Mouse (Mus musculus) CD4-positive helper T cell, adult 2 months (primary cell): ENCODE measurements around the gene Ak1.

Experiments
- DNase-seq: peaks from one replicate; pipeline ENCODE4 v3.0.0-alpha.2; 2012; ENCODE audit warnings: low read depth, missing footprints, low spot score

Gene Ak1

DNA sequence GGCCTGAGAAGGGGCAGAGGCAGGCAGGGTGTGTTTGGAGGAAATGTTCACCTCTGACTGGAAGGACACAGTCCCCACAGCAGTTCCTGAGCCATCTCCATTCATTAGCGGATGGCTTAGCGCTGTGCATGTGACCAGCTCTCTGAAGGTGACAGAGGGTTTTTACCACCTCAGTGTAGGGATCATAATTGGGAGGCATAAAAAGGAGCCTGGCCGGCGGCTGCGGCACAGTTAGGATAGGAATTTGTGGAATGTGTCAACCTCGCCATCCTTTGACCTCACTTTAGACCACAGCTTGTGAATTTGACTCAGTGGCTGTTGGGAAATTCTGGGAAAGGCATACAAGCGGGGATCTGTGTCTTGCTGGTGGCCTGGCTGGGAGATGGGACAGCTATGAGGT is 32.2 kb downstream of the Ak1 start:
- DNase-seq, result no peak

- DNase-seq, result no peak
Observed at GRCm38 (mm10) chr2:32654743-32655393, 33.3 kb downstream of the Ak1 start.

GRCm38 (mm10) chr2:32655394-32655744 is 33.8 kb downstream of the Ak1 start:
- DNase-seq, result no peak

DNA sequence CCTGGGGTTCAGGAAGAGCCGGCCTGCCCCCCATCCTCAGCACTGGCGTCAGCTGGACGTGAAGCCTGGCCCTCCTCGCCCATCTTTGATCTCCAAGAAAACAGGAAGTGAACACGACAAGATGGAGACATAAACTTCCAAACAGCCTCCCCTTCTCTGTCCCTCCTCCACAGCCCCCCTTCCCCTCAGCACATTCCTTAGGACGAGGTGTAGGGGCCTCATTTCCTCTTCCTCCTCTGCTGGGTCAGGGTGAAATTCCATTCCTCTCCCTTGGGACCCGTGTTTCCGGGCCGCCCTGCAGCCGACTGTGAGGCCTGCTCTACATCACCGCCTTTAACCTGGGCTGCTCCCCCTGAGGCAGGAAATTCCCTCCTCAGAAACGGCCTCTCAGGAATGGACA is 34.3 kb downstream of the Ak1 start:
- DNase-seq, result no peak

GRCm38 (mm10) chr2:32658873-32659272 is 37.3 kb downstream of the Ak1 start:
- no peak for DNase-seq

- DNase-seq, result no peak
Observed at GRCm38 (mm10) chr2:32661509-32662107, 40.0 kb downstream of the Ak1 start.

GRCm38 (mm10) chr2:32662291-32662690 is 40.7 kb downstream of the Ak1 start:
- DNase-seq, result no peak

GRCm38 (mm10) chr2:32665345-32665744 is 43.8 kb downstream of the Ak1 start:
- DNase-seq, result no peak

- DNase-seq, result no peak
Observed at GRCm38 (mm10) chr2:32665853-32666252, 44.3 kb downstream of the Ak1 start.

DNA sequence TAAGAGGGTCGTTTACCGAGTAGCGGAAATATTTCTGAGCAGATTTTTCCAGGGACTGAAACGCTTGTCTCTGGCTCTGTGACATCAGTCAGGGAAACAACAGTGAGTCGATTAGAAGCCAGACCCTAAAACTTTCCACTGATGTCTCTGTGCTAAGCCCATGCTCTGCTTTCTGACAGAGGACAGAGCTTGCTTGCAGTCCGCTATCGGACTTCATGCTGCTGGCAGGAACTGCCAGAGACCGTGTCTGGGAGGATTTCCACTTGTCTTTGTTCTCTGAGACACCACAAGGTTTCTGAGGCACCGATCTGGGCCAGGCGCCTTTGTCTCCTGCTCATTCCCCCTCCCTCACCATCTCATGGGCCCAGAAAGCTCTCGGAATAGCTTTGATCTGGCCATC is 46.2 kb downstream of the Ak1 start:
- no peak for DNase-seq

DNA sequence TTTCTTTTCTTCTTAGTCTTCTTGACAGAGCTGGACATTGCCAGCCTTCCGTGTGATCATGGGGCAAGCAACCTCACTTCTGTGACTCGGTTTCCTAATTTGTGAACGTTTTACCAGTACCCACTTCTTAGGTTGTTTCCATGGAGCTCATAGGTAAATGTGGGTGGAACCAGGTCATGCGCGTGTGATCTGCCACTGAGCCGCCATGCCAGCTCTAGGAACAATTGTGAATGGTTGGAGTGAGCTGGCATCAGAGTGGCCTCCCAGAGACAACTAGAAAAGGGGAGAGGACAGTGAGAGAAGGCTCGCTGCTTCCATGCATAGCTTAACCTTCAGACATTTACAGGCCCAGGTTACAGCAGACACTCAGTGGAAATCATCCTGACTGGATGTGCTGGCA is 46.6 kb downstream of the Ak1 start:
- DNase-seq, result no peak

DNA sequence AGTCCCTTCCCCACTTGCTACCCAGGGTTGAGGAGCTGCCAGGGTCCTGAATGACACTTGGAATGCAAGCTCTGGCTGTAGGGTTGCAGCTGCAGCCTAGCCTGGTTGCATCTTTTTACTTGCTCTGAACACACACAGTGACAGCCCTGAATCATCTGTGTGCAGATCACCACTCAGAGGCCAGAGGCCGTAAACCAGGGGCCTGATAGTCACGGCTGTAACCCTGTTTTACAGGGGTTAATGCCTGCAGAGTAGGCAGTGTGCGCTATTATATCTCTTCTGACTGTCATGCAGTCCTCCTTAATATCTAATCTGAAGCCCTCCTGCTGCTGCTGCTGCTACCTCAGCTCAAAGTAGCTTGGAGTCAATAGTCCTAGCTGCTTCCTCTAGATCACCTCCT is 48.3 kb downstream of the Ak1 start:
- DNase-seq, result no peak

- DNase-seq, result no peak
Observed at GRCm38 (mm10) chr2:32671147-32671546, 49.6 kb downstream of the Ak1 start.

DNA sequence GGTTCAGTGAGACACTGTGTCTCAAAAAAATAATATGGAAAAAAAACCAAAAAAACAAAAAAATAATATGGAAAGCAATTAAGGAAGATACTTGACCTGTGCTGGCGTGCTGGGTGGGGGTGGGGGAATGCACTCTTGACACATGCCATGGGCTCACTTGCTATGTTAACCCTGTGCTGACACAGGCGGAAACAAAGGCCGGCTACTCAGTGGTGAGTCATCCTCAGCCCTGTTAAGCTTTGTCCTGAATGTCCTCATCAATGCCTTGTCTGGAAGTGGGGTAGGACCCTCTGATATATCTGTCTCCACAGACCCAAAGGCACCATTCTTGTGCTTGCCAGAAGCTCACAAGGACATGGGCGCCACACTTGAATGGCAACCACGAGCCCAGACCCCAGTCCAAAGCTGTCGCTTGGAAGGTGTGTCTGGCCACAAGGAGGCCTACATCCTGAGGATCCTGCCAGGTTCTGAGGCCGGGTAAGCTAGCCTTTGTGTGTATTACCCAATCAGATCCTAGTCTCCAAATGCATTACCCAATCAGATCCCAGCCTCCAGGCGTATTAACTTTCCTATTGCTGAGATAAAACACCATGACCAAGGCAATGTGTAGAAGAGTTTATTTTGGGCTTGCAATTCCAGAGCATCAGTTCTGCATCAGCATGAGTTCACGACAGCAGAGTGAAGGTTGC is 50.5 kb downstream of the Ak1 start:
- DNase-seq, result no peak

DNA sequence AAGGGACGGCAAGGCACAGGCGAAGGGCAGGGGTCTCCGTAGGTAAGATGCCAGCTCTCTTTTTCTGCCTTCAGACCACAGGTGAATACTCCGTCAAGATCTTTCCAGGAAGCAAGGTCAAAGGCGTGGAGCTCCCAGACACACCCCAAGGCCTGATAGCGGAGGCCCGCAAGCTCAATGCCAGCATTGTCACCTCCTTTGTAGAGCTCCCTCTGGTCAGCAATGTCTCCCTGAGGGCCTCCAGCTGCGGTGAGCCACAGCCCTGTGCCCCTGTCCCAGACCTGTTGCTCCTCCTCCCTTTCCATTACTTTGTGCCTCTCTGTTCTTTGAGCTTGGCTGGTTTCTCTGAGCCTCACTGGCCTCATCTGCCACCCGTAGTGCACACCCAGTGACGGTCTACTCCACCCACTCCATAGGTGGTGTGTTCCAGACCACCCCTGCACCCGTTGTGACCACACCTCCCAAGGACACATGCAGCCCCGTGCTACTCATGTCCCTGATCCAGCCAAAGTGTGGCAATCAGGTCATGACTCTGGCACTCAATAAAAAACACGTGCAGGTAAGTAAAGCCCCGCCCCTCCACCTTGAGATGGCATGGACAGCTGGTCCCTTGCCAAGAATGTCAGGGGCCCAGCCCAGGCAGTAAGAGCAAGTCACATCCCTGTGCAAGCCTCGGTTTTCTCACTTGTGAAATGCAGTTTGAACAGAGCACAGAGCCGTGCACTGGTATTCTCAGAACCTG is 51.8 kb downstream of the Ak1 start:
- no peak for DNase-seq

- no peak for DNase-seq
Observed at GRCm38 (mm10) chr2:32676821-32677220, 55.3 kb downstream of the Ak1 start.

GRCm38 (mm10) chr2:32677683-32678082 is 56.1 kb downstream of the Ak1 start:
- no peak for DNase-seq

DNA sequence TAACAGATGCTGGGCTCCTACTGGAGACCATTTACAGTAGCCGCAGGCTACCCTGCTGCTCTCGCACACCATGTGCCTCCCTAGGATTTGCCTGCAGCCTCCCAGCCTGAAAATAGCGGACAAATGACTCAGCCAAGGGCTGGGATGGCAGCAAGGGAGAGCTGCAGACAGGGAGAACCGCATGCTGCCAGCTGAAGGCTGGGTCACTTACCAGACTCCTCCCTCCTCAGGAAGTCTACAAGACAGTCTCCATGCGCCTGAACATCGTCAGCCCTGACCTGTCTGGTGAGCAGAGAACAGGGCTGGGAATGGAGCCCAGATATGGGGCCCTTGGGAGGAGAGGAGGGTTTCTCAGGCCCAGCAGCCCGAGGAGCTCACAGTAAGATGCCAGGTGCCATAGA is 58.5 kb downstream of the Ak1 start:
- no peak for DNase-seq

- no peak for DNase-seq
Observed at GRCm38 (mm10) chr2:32680961-32681650, 59.5 kb downstream of the Ak1 start.

- no peak for DNase-seq
Observed at GRCm38 (mm10) chr2:32681754-32682153, 60.2 kb downstream of the Ak1 start.

DNA sequence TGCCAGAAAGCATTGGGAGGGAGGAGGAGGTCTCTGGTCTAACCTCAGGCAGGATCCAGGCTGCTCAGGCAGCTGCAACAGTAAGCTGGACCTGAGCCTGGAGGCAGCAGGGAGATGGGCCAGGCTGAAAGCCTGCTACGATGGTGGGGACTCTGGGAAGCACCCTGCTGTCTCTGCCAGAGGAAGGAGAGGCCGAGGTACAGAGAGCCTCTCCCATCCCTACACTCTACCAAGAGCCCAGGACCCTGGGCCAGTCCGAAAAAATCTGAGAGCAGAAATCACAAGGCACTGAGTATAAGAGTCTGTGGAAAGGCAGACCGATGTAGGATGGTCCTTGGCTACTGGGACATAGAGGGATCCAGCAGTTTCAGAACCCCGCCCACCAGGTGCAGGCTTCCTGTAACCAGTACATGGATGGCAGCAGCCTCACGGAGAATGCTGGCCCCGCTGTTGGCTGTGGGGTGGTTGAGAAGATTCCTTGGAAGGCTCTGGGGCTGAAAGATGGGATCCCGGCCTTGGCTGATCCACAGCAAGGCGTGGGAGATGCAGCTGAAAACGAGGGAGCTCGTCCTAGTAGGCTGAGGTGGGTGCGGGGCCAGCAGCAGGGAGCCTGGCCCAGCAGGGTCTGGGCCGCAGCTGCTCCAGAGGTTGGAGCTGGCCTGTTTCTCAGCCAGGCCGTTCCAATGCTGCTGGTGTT is 61.3 kb downstream of the Ak1 start:
- no peak for DNase-seq
